Mouse (Mus musculus) erythroid progenitor cell, adult 5-6 weeks (primary cell): ENCODE data around the gene Ppp1r3g. TPM values are rescaled to one million over a fixed set of nuclear protein-coding genes. Genes with fewer than 3 reads are reported as not detected.

Experiments
- ATAC-seq: replicated peaks from 2 replicates; pipeline ENCODE4 v1.8.0; 2016; ENCODE audit warnings: moderate number of reproducible peaks, mild to moderate bottlenecking, moderate TSS enrichment, inconsistent platforms; ENCODE audit not compliant: poor library complexity, low FRiP score, severe bottlenecking
- total RNA-seq, 2 experiments: library from RNA; stranded (forward) in 1 of 2; stranded (reverse) in 1 of 2; fragments of 150-400 nt in 1 of 2; fragments of 186-747, 209-891 nt in 1 of 2; gene quantifications; 2 replicates each; pipeline versions ENCODE4 v1.2.3 to v1.2.4; 2015 to 2017; ENCODE audit warnings: low replicate concordance in 2 of 2

Gene Ppp1r3g
- total RNA-seq (2015; ENCODE audit: low replicate concordance) (not detected in 2 replicates), total RNA-seq (2017; ENCODE audit: low replicate concordance) (not detected in 2 replicates)

GRCm38 (mm10) chr13:35958539-35958938 lies at the start of gene Ppp1r3g:
Gene Ppp1r3g (plus strand): TSS chr13:35958839.
- ATAC-seq = no peak

- no peak for ATAC-seq
Measured at GRCm38 (mm10) chr13:35911476-35911875, 47.2 kb upstream of the Ppp1r3g start.

GRCm38 (mm10) chr13:35937991-35938390 lies 20.6 kb upstream of the Ppp1r3g start:
- ATAC-seq = no peak

GRCm38 (mm10) chr13:35939871-35940665 lies 18.6 kb upstream of the Ppp1r3g start:
- ATAC-seq = no peak

- no peak for ATAC-seq
Measured at GRCm38 (mm10) chr13:35940934-35941333, 17.7 kb upstream of the Ppp1r3g start.

GRCm38 (mm10) chr13:35946659-35947353 lies 11.8 kb upstream of the Ppp1r3g start:
- no peak for ATAC-seq

- ATAC-seq = peak; percentile 76
Measured at GRCm38 (mm10) chr13:35947354-35948000, 11.2 kb upstream of the Ppp1r3g start.

- ATAC-seq = no peak
Measured at GRCm38 (mm10) chr13:35949814-35950455, 8.7 kb upstream of the Ppp1r3g start.

GRCm38 (mm10) chr13:35959391-35960067 lies 890 bp downstream of the Ppp1r3g start:
- ATAC-seq = no peak

GRCm38 (mm10) chr13:35963583-35963982 lies 4.9 kb downstream of the Ppp1r3g start:
- no peak for ATAC-seq

GRCm38 (mm10) chr13:35967690-35968089 lies 9.1 kb downstream of the Ppp1r3g start:
- no peak for ATAC-seq

- ATAC-seq = peak; percentile 46; the same call in 1 of the 2 replicates
Measured at GRCm38 (mm10) chr13:35968131-35968718, 9.6 kb downstream of the Ppp1r3g start.

- no peak; the same call in 1 of the 2 replicates for ATAC-seq
Measured at GRCm38 (mm10) chr13:35968719-35969430, 10.2 kb downstream of the Ppp1r3g start.

GRCm38 (mm10) chr13:35969431-35969721 lies 10.7 kb downstream of the Ppp1r3g start:
- ATAC-seq = no peak

GRCm38 (mm10) chr13:35969829-35970228 lies 11.2 kb downstream of the Ppp1r3g start:
- ATAC-seq = no peak

- no peak for ATAC-seq
Measured at GRCm38 (mm10) chr13:35976912-35977311, 18.3 kb downstream of the Ppp1r3g start.

GRCm38 (mm10) chr13:35980471-35980870 lies 21.8 kb downstream of the Ppp1r3g start:
- no peak for ATAC-seq

GRCm38 (mm10) chr13:35982985-35983384 lies 24.3 kb downstream of the Ppp1r3g start:
- ATAC-seq = no peak

GRCm38 (mm10) chr13:35989329-35989728 lies 30.7 kb downstream of the Ppp1r3g start:
- ATAC-seq = no peak
